Mouse (Mus musculus): ENCODE data around the gene Phldb1. TPM values are rescaled to one million over a fixed set of nuclear protein-coding genes. Genes with fewer than 3 reads are reported as not detected.

Phldb1 gene
- polyA plus RNA-seq, 1 experiment from 2014 or later: 37.8 TPM

GRCm38 (mm10) chr9:44723521-44724041 is 11.4 kb downstream of the Phldb1 start:
- H3K27me3 ChIP-seq (ENCODE audit: poor library complexity, severe bottlenecking): no peaks in the 10 kb centered on the region
- no peak for DNase-seq (ENCODE audit: extremely low spot score, low spot score)
- no peak overlapping the region for H3K4me3 ChIP-seq
- peaks cover 95% of the 10 kb centered on the region for H3K4me1 ChIP-seq
- no peaks in the 10 kb centered on the region for H3K36me3 ChIP-seq (replicated peaks)
- H3K9me3 ChIP-seq: no peaks in the 10 kb centered on the region
- 84% methylated on average over 11 of the region's 11 CpGs for WGBS
- H3K27ac ChIP-seq: peak overlapping the region; percentile 77

DNA sequence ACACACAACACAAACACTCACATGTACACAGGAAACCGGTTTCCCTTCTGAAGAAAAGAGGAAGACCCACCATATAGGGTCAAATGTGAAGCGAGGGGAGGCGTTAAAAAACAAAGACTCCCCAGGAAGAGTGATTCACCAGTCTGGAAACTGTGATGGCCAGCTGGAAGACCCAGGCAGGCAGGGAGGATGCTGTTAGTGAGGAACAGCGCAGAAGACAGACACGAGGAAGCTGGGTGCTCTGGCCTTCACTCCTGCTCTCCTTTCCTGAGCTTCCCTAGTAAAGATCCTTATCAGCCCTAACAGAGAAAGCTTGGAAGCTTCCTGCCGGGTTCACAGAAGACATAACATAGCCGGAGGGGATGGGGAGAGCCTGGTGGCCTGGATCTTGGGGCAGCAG is 12.0 kb downstream of the Phldb1 start:
- Histone ChIP-seq H3K27ac (peak overlapping the region; percentile 77), H3K27me3 (ENCODE audit: poor library complexity, severe bottlenecking) (no peaks in the 10 kb centered on the region), H3K4me3 (no peak overlapping the region), H3K36me3 (replicated peaks) (peaks cover 4% of the 10 kb centered on the region), H3K9me3 (no peaks in the 10 kb centered on the region), H3K4me1 (peaks cover 91% of the 10 kb centered on the region)
- DNase-seq (ENCODE audit: extremely low spot score, low spot score): no peak
- 61% methylated on average over 7 of the region's 7 CpGs for whole genome bisulfite sequencing

DNA sequence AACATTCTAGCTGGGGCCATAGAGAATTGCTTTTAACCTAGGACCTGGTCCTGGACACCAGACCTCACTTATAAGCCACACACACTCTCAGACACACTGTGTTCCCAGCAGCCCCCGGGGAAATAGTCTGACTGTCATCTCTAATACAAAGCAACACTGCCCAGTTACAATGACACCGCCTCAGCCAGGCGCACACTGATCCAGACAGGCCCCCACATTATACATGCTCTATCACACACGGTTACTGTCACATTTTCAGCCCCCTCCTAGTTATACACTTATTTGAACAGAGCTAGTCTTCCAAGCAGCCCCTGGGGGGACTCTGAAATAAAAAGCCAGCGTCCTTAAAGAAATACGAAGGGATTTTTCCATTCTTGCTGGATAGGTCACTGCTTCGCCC is 12.4 kb downstream of the Phldb1 start:
- H3K27me3 ChIP-seq (ENCODE audit: poor library complexity, severe bottlenecking): no peaks in the 10 kb centered on the region
- peaks cover 8% of the 10 kb centered on the region for H3K36me3 ChIP-seq (replicated peaks)
- H3K4me1 ChIP-seq: peaks cover 86% of the 10 kb centered on the region
- 84% methylated on average over 7 of the region's 7 CpGs for WGBS
- no peak for DNase-seq (ENCODE audit: extremely low spot score, low spot score)
- no peak overlapping the region for H3K4me3 ChIP-seq
- H3K9me3 ChIP-seq: no peaks in the 10 kb centered on the region
- peak overlapping the region; percentile 77; the same call in 1 of the 2 replicates for H3K27ac ChIP-seq

DNA sequence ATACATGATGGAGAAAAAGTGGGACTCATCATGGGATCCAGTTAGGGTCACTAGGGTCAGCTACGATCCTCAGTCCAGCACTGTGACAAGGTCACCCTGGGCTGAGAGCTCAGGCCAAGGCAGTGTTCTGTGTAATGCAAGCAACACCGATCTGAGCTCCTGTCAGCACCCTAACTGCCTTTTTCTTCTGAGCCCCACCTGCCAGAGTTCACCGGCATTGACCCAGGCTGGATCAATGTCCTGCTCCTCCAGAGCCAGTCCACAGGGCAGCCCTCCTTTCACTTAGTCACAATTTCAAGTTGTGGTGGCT is 13.2 kb downstream of the Phldb1 start:
- no peaks in the 10 kb centered on the region for H3K9me3 ChIP-seq
- no peaks in the 10 kb centered on the region for H3K27me3 ChIP-seq (ENCODE audit: poor library complexity, severe bottlenecking)
- H3K36me3 ChIP-seq (replicated peaks): peaks cover 15% of the 10 kb centered on the region
- peaks cover 79% of the 10 kb centered on the region for H3K4me1 ChIP-seq
- H3K4me3 ChIP-seq: peak overlapping the region; percentile 78
- WGBS: 85% methylated on average over 3 of the region's 3 CpGs
- H3K27ac ChIP-seq: peak overlapping the region; percentile 96
- DNase-seq (ENCODE audit: extremely low spot score, low spot score): no peak

GRCm38 (mm10) chr9:44721154-44721876 is 13.7 kb downstream of the Phldb1 start:
- 2% methylated on average over 40 of the region's 40 CpGs for WGBS
- Histone ChIP-seq H3K36me3 (replicated peaks) (peaks cover 21% of the 10 kb centered on the region), H3K4me3 (peak overlapping the region; percentile 78), H3K27ac (peak overlapping the region; percentile 96), H3K4me1 (peaks cover 74% of the 10 kb centered on the region), H3K27me3 (ENCODE audit: poor library complexity, severe bottlenecking) (no peaks in the 10 kb centered on the region), H3K9me3 (no peaks in the 10 kb centered on the region)
- peak; percentile 86 for DNase-seq (ENCODE audit: extremely low spot score, low spot score)

- H3K36me3 ChIP-seq (replicated peaks): peaks cover 28% of the 10 kb centered on the region
- WGBS: 29% methylated on average over 9 of the region's 9 CpGs
- peak overlapping the region; percentile 78 for H3K4me3 ChIP-seq
- no peaks in the 10 kb centered on the region for H3K27me3 ChIP-seq (ENCODE audit: poor library complexity, severe bottlenecking)
- peak overlapping the region; percentile 96 for H3K27ac ChIP-seq
- DNase-seq (ENCODE audit: extremely low spot score, low spot score): no peak
- no peaks in the 10 kb centered on the region for H3K9me3 ChIP-seq
- peaks cover 66% of the 10 kb centered on the region for H3K4me1 ChIP-seq
Measured at GRCm38 (mm10) chr9:44720358-44721153, 14.4 kb downstream of the Phldb1 start.

- peak overlapping the region; percentile 78 for H3K4me3 ChIP-seq
- peaks cover 59% of the 10 kb centered on the region for H3K4me1 ChIP-seq
- DNase-seq (ENCODE audit: extremely low spot score, low spot score): no peak
- peak overlapping the region; percentile 96 for H3K27ac ChIP-seq
- no peaks in the 10 kb centered on the region for H3K27me3 ChIP-seq (ENCODE audit: poor library complexity, severe bottlenecking)
- no peaks in the 10 kb centered on the region for H3K9me3 ChIP-seq
- 86% methylated on average over 8 of the region's 8 CpGs for WGBS
- H3K36me3 ChIP-seq (replicated peaks): peaks cover 36% of the 10 kb centered on the region
Measured at GRCm38 (mm10) chr9:44719632-44720357, 15.2 kb downstream of the Phldb1 start.

DNA sequence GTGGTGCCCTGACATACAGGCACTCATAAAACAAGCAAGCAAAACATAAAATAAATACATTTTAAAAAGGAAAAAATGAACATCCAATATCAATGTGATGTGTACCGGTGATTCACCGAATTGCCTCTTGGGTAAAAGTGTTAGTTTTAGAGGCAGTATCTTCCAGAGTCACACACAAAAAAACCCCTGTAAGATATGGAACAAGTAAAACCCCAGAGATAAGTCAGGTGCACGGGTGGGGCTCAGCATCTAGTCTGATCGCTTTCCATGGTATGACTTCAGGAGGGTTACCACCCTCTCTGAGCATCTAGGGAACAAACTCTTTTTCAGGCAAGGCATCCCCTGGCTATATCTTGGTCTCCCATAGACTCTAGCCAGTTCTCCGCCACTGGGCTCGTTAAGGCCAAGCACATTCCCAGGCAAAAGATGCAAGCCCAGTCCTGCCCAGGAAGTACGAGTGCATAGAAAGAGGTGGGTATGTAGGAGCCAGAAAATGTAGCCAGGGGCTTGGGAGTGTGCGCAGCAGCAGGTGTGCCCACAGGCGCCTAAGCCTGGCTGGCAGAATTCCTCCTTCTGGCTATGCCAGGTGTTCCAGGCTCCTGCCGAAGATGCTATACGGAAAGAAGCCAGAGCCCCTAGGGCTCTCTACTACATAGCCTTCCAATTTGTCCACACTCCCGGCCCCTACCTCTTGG is 15.9 kb downstream of the Phldb1 start:
- Histone ChIP-seq H3K27ac (0 out of 2 replicates have a peak overlapping the region, but pooled peaks have one; percentile 96), H3K27me3 (ENCODE audit: poor library complexity, severe bottlenecking) (no peaks in the 10 kb centered on the region), H3K9me3 (no peaks in the 10 kb centered on the region), H3K36me3 (replicated peaks) (peaks cover 43% of the 10 kb centered on the region), H3K4me1 (peaks cover 52% of the 10 kb centered on the region), H3K4me3 (0 out of 2 replicates have a peak overlapping the region, but pooled peaks have one; percentile 2)
- WGBS: 91% methylated on average over 12 of the region's 12 CpGs
- no peak for DNase-seq (ENCODE audit: extremely low spot score, low spot score)

DNA sequence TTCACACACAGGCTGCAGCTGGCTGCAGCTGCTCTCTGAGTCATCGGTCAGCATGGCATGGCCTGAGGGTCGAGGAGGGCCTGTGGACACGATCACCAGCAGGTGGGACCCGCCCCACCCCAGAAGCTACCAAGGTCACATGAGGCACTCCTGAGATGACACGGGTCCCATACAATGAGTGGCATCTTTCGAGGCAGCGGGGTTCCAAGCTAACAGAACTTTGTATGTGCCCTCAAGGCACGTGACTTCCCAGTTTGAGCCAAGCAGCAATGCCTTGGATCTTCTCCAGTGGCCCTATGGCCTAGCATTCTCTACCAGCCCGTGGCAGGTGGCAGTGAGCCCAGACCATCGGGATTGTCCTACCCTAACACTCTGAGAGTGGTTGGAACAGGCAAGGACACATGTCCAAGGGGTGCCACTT is 17.2 kb downstream of the Phldb1 start:
- Histone ChIP-seq H3K27ac (no peak overlapping the region), H3K27me3 (ENCODE audit: poor library complexity, severe bottlenecking) (no peaks in the 10 kb centered on the region), H3K4me3 (no peak overlapping the region), H3K4me1 (peaks cover 39% of the 10 kb centered on the region), H3K36me3 (replicated peaks) (peaks cover 55% of the 10 kb centered on the region), H3K9me3 (no peaks in the 10 kb centered on the region)
- no peak for DNase-seq (ENCODE audit: extremely low spot score, low spot score)
- 87% methylated on average over 10 of the region's 10 CpGs for WGBS

GRCm38 (mm10) chr9:44716997-44717821 is 17.8 kb downstream of the Phldb1 start:
- peaks cover 62% of the 10 kb centered on the region for H3K36me3 ChIP-seq (replicated peaks)
- no peaks in the 10 kb centered on the region for H3K27me3 ChIP-seq (ENCODE audit: poor library complexity, severe bottlenecking)
- no peak for DNase-seq (ENCODE audit: extremely low spot score, low spot score)
- no peak overlapping the region for H3K27ac ChIP-seq
- 82% methylated on average over 6 of the region's 6 CpGs for WGBS
- H3K9me3 ChIP-seq: no peaks in the 10 kb centered on the region
- H3K4me3 ChIP-seq: no peak overlapping the region
- H3K4me1 ChIP-seq: peaks cover 33% of the 10 kb centered on the region

DNA sequence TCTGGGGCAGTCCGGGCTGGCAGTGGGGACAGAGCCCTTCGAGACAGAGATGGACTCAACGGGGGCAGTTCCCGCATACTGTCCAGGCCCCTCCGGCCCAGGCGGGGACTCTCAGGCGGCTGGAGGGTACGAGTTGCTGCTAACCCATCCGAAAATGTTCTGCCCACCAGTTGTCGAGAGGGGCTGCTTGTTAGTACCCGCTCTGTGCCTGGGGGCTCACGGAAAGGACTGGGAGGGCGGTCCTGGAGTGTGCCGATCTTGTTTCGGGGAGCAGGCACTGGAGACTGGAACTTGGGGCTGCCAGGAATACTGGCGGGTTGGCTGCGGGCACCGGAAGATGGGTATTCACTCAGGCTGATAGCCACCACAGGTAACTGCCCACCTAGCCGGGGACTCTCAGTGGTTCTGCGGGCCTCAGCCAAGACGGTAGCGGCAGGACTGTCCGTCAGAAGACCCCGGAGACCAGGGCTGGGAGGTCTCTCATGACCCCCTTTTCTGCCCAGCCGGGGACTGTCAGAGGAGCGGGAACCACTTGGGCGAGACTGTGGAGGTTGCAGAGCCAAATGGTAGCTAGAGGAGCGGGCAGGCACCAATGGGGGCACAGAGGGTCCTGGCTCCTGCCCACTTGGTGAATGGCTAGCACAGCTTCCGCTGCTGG is 19.2 kb downstream of the Phldb1 start:
- WGBS: 92% methylated on average over 29 of the region's 29 CpGs
- peaks cover 75% of the 10 kb centered on the region for H3K36me3 ChIP-seq (replicated peaks)
- no peaks in the 10 kb centered on the region for H3K27me3 ChIP-seq (ENCODE audit: poor library complexity, severe bottlenecking)
- no peaks in the 10 kb centered on the region for H3K9me3 ChIP-seq
- H3K4me3 ChIP-seq: no peak overlapping the region
- H3K27ac ChIP-seq: no peak overlapping the region
- peaks cover 19% of the 10 kb centered on the region for H3K4me1 ChIP-seq
- DNase-seq (ENCODE audit: extremely low spot score, low spot score): no peak

All from forebrain, embryonic 10.5 days (tissue).